Mouse (Mus musculus) kidney, postnatal 25 days (tissue): ENCODE measurements around the gene Mocs1.
"Not testable (repeated sequence)": the region's sequence is repeated elsewhere in the genome, so short reads cannot be mapped to it uniquely, and the experiment has no call there.

Experiments
- DNase-seq, 2 experiments: peaks; one replicate each; pipeline ENCODE4 v3.0.0; 2021; ENCODE audit warnings: mixed read lengths in 2 of 2

Mocs1 gene

GRCm38 (mm10) chr17:49432071-49432711 lies 4.0 kb downstream of the Mocs1 start:
- DNase-seq = peak; percentile 87 to 88

GRCm38 (mm10) chr17:49433071-49433470 lies 4.9 kb downstream of the Mocs1 start:
- DNase-seq = peak in 1 of 2 experiments; percentile 23

- peak in 1 of 2 experiments; percentile 11 for DNase-seq
Observed at GRCm38 (mm10) chr17:49434236-49434635, 6.1 kb downstream of the Mocs1 start.

GRCm38 (mm10) chr17:49435081-49435480 lies 6.9 kb downstream of the Mocs1 start:
- peak in 1 of 2 experiments; percentile 30 for DNase-seq

DNA sequence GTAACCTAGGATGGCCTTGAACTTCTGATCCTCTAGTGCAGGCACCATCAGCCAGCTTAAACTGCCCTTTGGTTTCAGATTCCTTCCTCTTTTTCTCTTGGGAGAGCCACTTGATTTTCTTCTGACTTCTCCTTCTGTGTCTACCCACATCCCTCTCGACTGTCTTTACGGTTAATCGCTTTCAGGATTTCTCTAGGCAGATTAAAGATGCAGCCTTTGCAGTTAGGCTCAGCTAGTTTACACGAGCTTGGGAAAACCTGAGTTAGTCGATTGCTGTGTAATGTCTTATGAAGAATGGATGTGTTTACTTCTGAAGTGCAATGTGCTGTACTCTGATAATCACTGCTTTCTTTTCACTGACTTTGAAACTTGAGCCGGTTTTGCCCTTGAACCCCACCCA lies 8.5 kb downstream of the Mocs1 start:
- no peak for DNase-seq

- DNase-seq = not testable (repeated sequence)
Observed at GRCm38 (mm10) chr17:49437306-49437705, 9.1 kb downstream of the Mocs1 start.

DNA sequence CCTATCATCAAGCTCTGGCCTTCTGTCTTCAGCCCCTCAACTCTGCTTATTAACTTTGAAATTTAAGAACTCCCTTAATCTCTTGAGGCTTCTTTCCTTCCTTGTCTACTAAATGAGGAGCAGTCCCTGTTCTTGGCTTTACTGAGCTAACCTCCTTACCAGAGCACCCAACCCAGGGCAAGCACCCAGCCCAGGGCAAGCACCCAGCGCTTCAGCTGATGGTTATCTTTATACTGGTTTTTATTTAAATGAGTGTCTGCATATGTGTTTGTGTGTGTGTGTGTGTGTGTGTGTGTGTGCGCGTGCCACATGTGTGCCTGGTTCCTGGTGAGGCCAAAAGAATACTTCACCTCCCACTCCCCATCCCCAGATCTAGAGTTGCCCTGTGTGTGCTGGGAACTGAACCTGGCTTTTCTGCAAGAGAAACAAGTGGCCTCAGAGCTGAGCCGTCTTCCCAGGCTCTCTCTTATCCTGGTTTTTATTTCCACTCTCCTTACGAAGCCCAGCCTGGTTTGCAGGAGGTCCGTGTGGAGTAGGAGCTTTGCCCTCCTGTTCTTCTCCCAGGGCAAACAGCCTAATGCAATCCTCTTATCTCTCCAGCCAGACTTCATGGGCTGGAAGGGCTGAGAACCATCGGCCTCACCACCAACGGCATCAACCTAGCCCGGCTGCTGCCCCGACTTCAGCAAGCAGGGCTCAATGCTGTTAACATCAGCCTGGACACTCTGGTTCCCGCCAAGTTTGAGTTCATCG lies 10.8 kb downstream of the Mocs1 start:
- peak in 1 of 2 experiments; percentile 26 for DNase-seq

- peak in 1 of 2 experiments; percentile 11 for DNase-seq
Observed at GRCm38 (mm10) chr17:49439706-49440105, 11.5 kb downstream of the Mocs1 start.

DNA sequence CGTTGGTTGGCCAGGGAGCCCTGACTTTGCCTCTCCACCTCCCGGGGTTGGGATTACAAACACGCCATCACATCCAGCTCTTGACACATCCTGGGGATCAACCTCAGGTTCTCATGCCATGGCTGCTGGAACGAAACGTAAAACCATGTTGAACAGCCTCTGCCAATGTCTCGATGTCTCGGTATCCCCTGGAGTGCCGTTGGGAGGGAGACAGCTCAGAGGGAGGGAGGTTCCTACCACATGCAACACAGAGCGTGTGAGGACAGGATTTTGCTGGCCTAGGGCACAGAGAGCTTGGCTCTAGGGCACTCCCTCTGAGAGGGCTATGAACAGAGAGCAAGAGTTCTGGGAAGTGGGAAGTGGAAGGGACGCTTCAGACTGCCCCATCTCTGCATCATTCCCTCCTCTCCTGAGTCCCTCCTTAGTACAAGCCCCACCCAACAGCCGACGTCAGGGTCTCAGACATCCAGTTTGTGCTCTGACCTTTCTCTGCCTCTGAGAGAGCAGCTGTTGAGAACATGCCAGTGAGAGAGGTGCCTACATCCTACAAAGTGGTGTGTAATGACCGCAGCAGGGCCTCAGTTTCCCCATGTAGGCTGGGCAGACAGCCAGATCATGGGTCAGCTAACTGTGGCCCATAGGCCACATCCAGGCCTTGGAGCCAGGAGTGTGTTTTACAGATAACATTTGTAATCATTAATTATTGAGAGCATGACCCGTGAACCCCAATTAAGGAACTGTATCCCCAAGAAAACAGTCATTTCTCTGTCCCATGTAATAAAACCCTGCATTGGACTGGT lies 12.4 kb downstream of the Mocs1 start:
- DNase-seq = peak in 1 of 2 experiments; percentile 31

DNA sequence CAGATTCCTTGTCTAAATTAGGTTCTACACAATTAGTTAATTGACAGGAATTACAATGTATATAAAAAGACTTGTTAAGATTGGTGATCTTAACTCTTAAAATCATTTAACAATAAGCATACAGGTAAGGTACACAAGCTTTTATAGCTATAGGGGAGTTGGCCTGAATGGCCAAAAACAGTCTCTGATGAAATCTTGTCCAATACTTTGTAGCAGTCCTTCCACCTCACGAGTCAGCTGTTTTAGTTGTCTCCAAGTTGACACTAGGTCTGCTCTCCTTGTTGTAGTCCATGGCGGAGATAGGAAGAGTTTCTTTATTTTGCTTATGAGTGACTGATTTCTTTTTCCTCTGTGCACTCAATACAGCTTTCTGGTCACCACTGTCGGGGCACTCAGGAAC lies 14.7 kb downstream of the Mocs1 start:
- not testable (repeated sequence) for DNase-seq

DNA sequence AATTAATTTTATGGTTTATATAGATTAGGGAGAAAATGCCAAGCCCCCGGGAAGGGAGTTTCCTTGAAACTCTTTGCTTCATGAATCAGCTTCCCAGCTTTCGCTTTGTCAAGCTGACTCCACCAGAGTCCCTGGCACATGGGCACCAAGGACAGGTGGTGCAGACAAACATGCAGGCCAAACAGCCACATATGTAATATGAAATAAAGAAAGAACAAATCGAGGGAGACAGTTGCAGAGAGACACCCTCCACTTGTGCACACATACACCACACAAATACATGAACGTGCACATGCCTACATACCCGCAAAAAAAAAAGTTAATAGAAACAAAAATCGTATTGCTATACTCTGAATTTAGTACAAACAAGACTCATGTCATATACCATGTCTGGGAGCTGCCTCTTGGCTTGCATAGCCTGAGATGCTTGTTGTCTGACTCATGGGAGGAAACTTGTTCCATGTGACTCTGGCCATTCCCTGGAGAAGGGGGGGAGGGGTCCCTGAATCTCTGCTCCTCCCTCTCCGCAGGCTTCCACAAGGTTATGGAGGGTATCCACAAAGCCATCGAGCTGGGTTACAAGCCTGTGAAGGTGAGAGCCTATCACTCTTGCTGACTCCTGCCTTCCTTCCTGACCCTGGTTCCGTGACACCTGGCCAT lies 20.5 kb downstream of the Mocs1 start:
- peak in 1 of 2 experiments; percentile 33 for DNase-seq

DNA sequence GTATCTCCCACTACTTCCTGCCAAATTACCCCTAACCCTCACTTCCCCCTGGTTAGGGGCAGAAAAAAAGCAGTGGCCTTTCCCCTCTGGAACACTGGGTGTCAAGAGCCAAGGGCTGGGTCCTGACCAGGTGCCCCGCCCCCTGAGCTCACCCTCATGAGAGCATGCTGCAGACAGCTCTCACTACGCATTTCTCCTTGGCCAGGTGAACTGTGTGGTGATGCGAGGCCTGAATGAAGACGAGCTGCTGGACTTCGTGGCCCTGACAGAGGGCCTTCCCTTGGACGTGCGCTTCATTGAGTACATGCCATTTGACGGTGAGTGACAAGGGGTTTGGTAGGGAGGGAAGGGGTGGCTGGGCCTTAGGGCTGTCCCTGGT lies 21.1 kb downstream of the Mocs1 start:
- DNase-seq = peak in 1 of 2 experiments; percentile 37

GRCm38 (mm10) chr17:49450922-49451321 lies 22.8 kb downstream of the Mocs1 start:
- DNase-seq = peak in 1 of 2 experiments; percentile 62

- DNase-seq = peak in 1 of 2 experiments; percentile 35
Observed at GRCm38 (mm10) chr17:49456334-49456733, 28.2 kb downstream of the Mocs1 start.

DNA sequence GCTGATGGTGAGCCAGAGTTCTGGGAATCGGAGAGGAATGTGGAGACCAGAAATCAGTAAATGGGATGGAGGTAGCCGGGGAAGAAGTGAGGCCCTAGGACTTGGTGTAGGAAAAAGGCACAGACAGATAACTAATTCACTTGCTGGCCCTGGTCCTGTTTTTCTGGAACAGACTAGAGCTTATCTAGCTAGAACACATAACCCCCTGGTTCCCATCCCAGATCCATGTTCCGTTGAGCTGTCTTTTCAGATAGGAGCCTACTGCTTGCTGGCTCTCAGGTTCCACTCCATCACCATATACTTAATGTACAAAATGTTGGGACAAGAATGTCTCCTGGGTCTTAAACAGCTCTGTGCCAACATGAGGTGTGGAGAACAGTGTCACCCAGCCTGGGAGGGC lies 29.7 kb downstream of the Mocs1 start:
- DNase-seq = no peak

- DNase-seq = peak; percentile 55 to 68
Observed at GRCm38 (mm10) chr17:49458386-49458785, 30.2 kb downstream of the Mocs1 start.

- DNase-seq = no peak
Observed at GRCm38 (mm10) chr17:49464884-49465283, 36.7 kb downstream of the Mocs1 start.

- peak; percentile 52 to 84 for DNase-seq
Observed at GRCm38 (mm10) chr17:49468223-49468622, 40.1 kb downstream of the Mocs1 start.

DNA sequence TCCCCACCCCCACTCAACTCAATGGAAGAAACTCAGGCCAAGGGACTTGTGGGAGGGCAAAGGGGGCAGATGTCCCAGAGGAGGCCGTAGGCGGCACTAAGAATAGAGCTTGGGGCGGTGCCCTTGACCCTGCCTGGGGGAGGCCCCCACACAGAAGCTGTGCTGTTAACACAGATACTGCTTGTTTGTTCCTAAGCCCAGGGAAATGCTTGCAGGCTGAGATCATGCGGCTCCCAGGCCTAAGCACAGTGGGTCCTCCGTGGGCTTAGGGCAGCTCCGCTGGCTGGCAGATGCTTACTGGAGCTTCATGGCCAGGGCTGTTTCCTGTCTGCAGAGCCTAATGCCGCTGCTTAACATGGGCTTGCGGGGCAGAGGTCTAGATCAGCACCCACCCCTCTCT lies 44.5 kb downstream of the Mocs1 start:
- peak; percentile 27 to 60 for DNase-seq

DNA sequence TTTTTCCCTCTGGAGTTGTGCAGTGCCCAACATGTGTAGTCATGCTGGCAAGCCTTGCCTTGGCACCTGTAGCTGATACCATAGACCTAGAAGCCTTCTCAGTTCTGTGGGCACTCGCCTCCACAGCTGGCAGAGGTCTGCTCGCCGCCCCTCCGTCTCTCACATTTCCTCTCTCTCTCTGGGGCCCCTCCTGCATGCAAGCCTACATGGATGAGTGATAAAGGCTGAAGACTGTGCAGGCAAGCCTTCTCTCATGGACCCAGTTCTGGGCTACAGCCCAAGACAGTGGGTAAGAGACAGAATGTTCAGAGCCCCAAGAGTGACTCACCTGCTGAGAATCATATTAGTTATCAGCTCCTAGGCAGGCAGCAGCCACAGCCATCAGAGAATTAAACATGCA lies 45.9 kb downstream of the Mocs1 start:
- no peak for DNase-seq

DNA sequence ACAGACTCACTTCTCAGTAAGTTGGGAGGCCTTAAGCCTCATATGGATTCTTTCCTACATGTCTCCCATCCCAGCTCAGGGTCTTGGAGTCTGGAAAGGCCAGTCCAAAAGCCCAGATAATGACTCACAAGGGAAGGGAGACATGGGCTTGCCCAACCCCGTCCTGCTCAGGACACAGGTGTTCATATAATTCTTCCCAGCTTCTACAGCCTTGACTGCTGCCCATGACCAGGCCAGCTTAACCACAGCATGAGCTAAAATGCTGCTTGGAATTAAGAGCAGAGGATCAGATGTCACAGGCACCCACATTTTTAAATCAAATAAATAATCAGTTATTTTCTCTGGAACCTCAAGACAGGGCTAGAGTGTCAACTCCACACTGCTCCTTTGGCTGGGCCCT lies 47.0 kb downstream of the Mocs1 start:
- no peak for DNase-seq

DNA sequence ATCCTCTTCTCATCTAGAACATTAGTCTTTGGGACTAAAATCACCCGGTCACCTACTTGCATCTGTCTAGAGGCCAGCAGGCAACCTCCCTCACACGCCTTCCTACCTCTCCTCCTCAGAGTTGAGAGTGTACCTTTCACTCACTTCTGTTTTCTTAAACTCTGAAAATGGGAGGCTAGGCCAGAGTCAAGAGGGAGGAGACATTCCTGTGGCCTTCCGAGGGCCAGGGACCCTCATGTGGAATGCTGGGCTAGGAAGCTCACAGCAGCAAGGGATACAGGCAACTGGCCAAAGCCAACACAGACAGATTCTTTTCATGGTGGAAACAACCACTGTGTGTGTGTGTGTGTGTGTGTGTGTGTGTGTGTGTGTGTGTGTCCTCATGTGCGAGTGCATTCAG lies 49.2 kb downstream of the Mocs1 start:
- DNase-seq = peak; percentile 70 to 77

DNA sequence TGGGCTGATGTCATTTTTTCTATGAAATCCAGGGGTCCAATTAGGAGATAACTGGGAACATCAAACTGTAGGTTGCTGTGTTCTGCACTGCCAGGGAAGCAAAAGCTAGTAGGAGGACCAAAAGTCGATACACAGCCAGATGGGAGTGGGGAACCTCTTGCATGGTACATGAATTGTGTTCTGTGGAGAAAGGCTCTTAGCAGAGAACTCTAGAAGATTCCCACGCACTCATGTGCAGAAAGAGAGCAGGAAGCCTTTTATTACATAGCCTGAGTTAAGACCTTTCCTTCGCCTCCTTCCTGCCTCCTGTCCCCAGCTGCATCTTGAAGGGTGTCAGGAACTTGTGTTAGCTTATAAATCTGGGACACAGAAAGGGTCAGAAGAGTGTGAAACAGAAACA lies 53.7 kb downstream of the Mocs1 start:
- no peak for DNase-seq
